Mouse (Mus musculus) liver, embryonic 16.5 days (tissue): Measurements from ENCODE around the gene Mfng. TPM values are rescaled to one million over a fixed set of nuclear protein-coding genes. Genes with fewer than 3 reads are reported as not detected.

Experiments used
- ATAC-seq: fragments of 200-750 bp; cut with Nextera tagmentation; 2 replicates; pipeline ENCODE4 v1.8.0; 2017; ENCODE audit warnings: low read depth, mild to moderate bottlenecking, moderate number of reproducible peaks, moderate library complexity
- H3K27ac ChIP-seq: fragments of 300-500 bp; sonication (generic); 2 replicates; pipeline ENCODE4 v1.5.1; 2014; ENCODE audit warnings: mild to moderate bottlenecking, low read length
- H3K27me3 ChIP-seq: fragments of 300-500 bp; sonication (generic); 2 replicates; pipeline ENCODE4 v1.6.1; 2014; ENCODE audit warnings: low read depth, low read length, mixed read lengths; ENCODE audit not compliant: control insufficient read depth, insufficient read depth
- H3K36me3 ChIP-seq: fragments of 300-500 bp; sonication (generic); 2 replicates; pipeline ENCODE4 v1.6.1; 2014; ENCODE audit warnings: mild to moderate bottlenecking; ENCODE audit not compliant: control insufficient read depth, insufficient read depth
- H3K4me1 ChIP-seq: fragments of 300-500 bp; sonication (generic); 2 replicates; pipeline ENCODE4 v1.6.1; 2014; ENCODE audit warnings: low read depth, low read length, mixed read lengths; ENCODE audit not compliant: control insufficient read depth
- H3K4me2 ChIP-seq: fragments of 300-500 bp; sonication (generic); 2 replicates; pipeline ENCODE4 v1.6.1; 2014; ENCODE audit warnings: low read depth, low read length, mixed read lengths
- H3K4me3 ChIP-seq: fragments of 300-500 bp; sonication (generic); 2 replicates; pipeline ENCODE4 v1.5.1; 2014; ENCODE audit warnings: low read depth, mild to moderate bottlenecking, low read length
- H3K9ac ChIP-seq: fragments of 300-500 bp; sonication (generic); 2 replicates; pipeline ENCODE4 v1.6.1; 2014; ENCODE audit warnings: low read depth, low read length
- H3K9me3 ChIP-seq: fragments of 300-500 bp; sonication (generic); replicated peaks from 2 replicates; pipeline ENCODE4 v1.6.1; 2016; ENCODE audit warnings: low read length; ENCODE audit not compliant: control insufficient read depth
- WGBS: fragments of 180-500 bp; shearing (Covaris S2); extraction: QIAGEN DNeasy Blood & Tissue Kit; methylation state at CpG from one replicate; pipeline ENCODE4 v1.1.7; 2014; ENCODE audit not compliant: insufficient replicate concordance; 5-methylcytosine and 5-hydroxymethylcytosine counted together
- polyA plus RNA-seq: library from polyadenylated mRNA; unstranded; fragments of >200 nt; fragmentation: Nextera tagmentation; extraction: Ambion mirVana; gene quantifications from 2 replicates; pipeline ENCODE4 v1.2.1, GENCODE M21; 2015

The Mfng gene
- polyA plus RNA-seq, 1 experiment from 2014 or later, result 5.4 TPM

- Histone ChIP-seq H3K27ac (no peak overlapping the region), H3K4me1 (no peaks in the 10 kb centered on the region; the same call in 1 of the 2 replicates), H3K36me3 (no peaks in the 10 kb centered on the region), H3K4me3 (no peak overlapping the region), H3K9me3 (no peaks in the 10 kb centered on the region), H3K27me3 (no peaks in the 10 kb centered on the region), H3K4me2 (no peak overlapping the region), H3K9ac (no peak overlapping the region)
- 75% methylated on average over 12 of the region's 12 CpGs for WGBS
- no peak for ATAC-seq
These were observed 17.1 kb downstream of the Mfng start for GRCm38 (mm10) chr15:78755966-78756725.

- H3K4me1 ChIP-seq, result no peaks in the 10 kb centered on the region; the same call in 1 of the 2 replicates
- no peak overlapping the region for H3K4me3 ChIP-seq
- no peak for ATAC-seq
- H3K4me2 ChIP-seq, result no peak overlapping the region
- no peaks in the 10 kb centered on the region for H3K27me3 ChIP-seq
- H3K9ac ChIP-seq, result no peak overlapping the region
- no peaks in the 10 kb centered on the region for H3K9me3 ChIP-seq
- WGBS, result 41% methylated on average over 3 of the region's 3 CpGs
- no peak overlapping the region for H3K27ac ChIP-seq
- H3K36me3 ChIP-seq, result no peaks in the 10 kb centered on the region
These were observed 18.0 kb downstream of the Mfng start for GRCm38 (mm10) chr15:78755226-78755625.

GRCm38 (mm10) chr15:78754144-78754543 lies 19.1 kb downstream of the Mfng start:
- H3K9me3 ChIP-seq, result no peaks in the 10 kb centered on the region
- no peak overlapping the region for H3K4me2 ChIP-seq
- H3K4me1 ChIP-seq, result no peaks in the 10 kb centered on the region; the same call in 1 of the 2 replicates
- H3K9ac ChIP-seq, result no peak overlapping the region
- H3K36me3 ChIP-seq, result no peaks in the 10 kb centered on the region
- 28% methylated on average over 5 of the region's 5 CpGs for WGBS
- H3K4me3 ChIP-seq, result no peak overlapping the region
- no peak overlapping the region for H3K27ac ChIP-seq
- H3K27me3 ChIP-seq, result no peaks in the 10 kb centered on the region
- ATAC-seq, result no peak

- Histone ChIP-seq H3K27ac (no peak overlapping the region), H3K4me1 (no peaks in the 10 kb centered on the region; the same call in 1 of the 2 replicates), H3K27me3 (no peaks in the 10 kb centered on the region)
These were observed 20.3 kb downstream of the Mfng start for GRCm38 (mm10) chr15:78752991-78753390.

GRCm38 (mm10) chr15:78750608-78751350 lies 22.5 kb downstream of the Mfng start:
- 55% methylated on average over 6 of the region's 6 CpGs for WGBS
- no peaks in the 10 kb centered on the region for H3K36me3 ChIP-seq
- no peak for ATAC-seq
- H3K9me3 ChIP-seq, result no peaks in the 10 kb centered on the region
- no peak overlapping the region for H3K4me3 ChIP-seq
- H3K4me1 ChIP-seq, result no peaks in the 10 kb centered on the region; the same call in 1 of the 2 replicates
- no peak overlapping the region for H3K9ac ChIP-seq
- no peak overlapping the region for H3K27ac ChIP-seq
- H3K4me2 ChIP-seq, result no peak overlapping the region
- no peaks in the 10 kb centered on the region for H3K27me3 ChIP-seq

More at GRCm38 (mm10) chr15:78752991-78753390, 20.3 kb downstream of the Mfng start:
- Histone ChIP-seq H3K9me3 (no peaks in the 10 kb centered on the region), H3K4me3 (no peak overlapping the region), H3K36me3 (no peaks in the 10 kb centered on the region), H3K9ac (no peak overlapping the region), H3K4me2 (no peak overlapping the region)
- no peak for ATAC-seq

- no peak for ATAC-seq
- Histone ChIP-seq H3K4me3 (no peak overlapping the region), H3K9me3 (no peaks in the 10 kb centered on the region), H3K27me3 (no peaks in the 10 kb centered on the region), H3K9ac (no peak overlapping the region), H3K36me3 (no peaks in the 10 kb centered on the region), H3K4me2 (no peak overlapping the region), H3K4me1 (no peaks in the 10 kb centered on the region; the same call in 1 of the 2 replicates), H3K27ac (no peak overlapping the region)
- 65% methylated on average over 5 of the region's 5 CpGs for WGBS
These were observed 23.4 kb downstream of the Mfng start for GRCm38 (mm10) chr15:78749855-78750254.

GRCm38 (mm10) chr15:78744206-78744605 lies 29.1 kb downstream of the Mfng start:
- no peak for ATAC-seq
- Histone ChIP-seq H3K4me3 (no peak overlapping the region), H3K27me3 (no peaks in the 10 kb centered on the region), H3K4me2 (no peak overlapping the region), H3K27ac (no peak overlapping the region), H3K9me3 (no peaks in the 10 kb centered on the region), H3K4me1 (no peaks in the 10 kb centered on the region), H3K36me3 (no peaks in the 10 kb centered on the region), H3K9ac (no peak overlapping the region)
- WGBS, result 1% methylated on average over 5 of the region's 5 CpGs

- ATAC-seq, result no peak
These were observed 30.4 kb downstream of the Mfng start for GRCm38 (mm10) chr15:78742831-78743230.

GRCm38 (mm10) chr15:78740662-78741061 lies 32.6 kb downstream of the Mfng start:
- 22% methylated on average over 12 of the region's 12 CpGs for WGBS
- no peaks in the 10 kb centered on the region for H3K4me1 ChIP-seq
- H3K27me3 ChIP-seq, result peaks cover 5% of the 10 kb centered on the region
- no peak for ATAC-seq
- H3K36me3 ChIP-seq, result no peaks in the 10 kb centered on the region
- H3K9me3 ChIP-seq, result no peaks in the 10 kb centered on the region
- H3K4me2 ChIP-seq, result no peak overlapping the region
- no peak overlapping the region for H3K4me3 ChIP-seq
- H3K9ac ChIP-seq, result no peak overlapping the region
- no peak overlapping the region for H3K27ac ChIP-seq

More at GRCm38 (mm10) chr15:78742831-78743230, 30.4 kb downstream of the Mfng start:
- no peaks in the 10 kb centered on the region for H3K27me3 ChIP-seq
- no peaks in the 10 kb centered on the region for H3K36me3 ChIP-seq
- H3K4me1 ChIP-seq, result no peaks in the 10 kb centered on the region
- WGBS, result 62% methylated on average over 10 of the region's 10 CpGs
- H3K9me3 ChIP-seq, result no peaks in the 10 kb centered on the region
- H3K27ac ChIP-seq, result no peak overlapping the region
- H3K4me2 ChIP-seq, result no peak overlapping the region
- no peak overlapping the region for H3K9ac ChIP-seq
- H3K4me3 ChIP-seq, result no peak overlapping the region
